Mouse (Mus musculus) liver, adult 2 months (tissue): ENCODE data around the gene Tpgs1.

Source experiments
- CTCF ChIP-seq: fragments of 200-500 bp; IDR thresholded peaks from 2 replicates; pipeline ENCODE4 v1.5.1; 2011; ENCODE audit warnings: low read depth, low read length, control low read depth
- POLR2A ChIP-seq: fragments of 200-500 bp; IDR thresholded peaks from 2 replicates; pipeline ENCODE4 v1.6.1; 2011; ENCODE audit warnings: low read length, control low read depth; ENCODE audit not compliant: insufficient read depth; ENCODE audit errors: extremely low read depth

DNA sequence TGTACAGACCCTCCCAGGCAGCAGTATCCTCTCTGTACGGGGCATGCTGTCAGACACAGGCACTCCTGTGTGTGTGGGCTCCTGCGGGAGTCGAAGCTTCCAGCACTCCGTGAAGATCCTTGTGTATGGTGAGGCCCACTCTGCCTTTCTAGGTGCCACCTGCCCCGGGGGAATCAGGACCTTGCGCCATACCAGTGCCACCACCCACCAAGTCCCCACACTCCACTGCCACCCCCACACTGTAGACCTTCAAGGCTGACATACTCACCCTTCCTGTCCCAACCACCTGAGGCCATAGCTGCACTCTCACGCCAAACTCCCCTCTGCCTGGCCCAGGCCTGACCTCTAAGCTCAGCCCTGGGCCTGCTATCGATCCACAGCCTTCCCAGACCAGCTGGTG, 4.1 kb upstream of the Tpgs1 start:
- TF ChIP-seq CTCF = no peak
- TF ChIP-seq POLR2A = no peak
